Mouse (Mus musculus): ENCODE measurements around the gene Upk1b. TPM values are rescaled to one million over a fixed set of nuclear protein-coding genes. Genes with fewer than 3 reads are reported as not detected.

The Upk1b gene
- polyA plus RNA-seq, 1 experiment: 0.31 TPM

- no peaks in the 10 kb centered on the region for H3K27me3 ChIP-seq (ENCODE audit: control insufficient read depth, insufficient read depth, low read length)
- peak in 1 of 2 experiments; percentile 14 for DNase-seq
- 55% methylated on average over 15 of the region's 15 CpGs for WGBS
- no peaks in the 10 kb centered on the region for H3K4me1 ChIP-seq (ENCODE audit: control insufficient read depth, insufficient read depth, low read length)
- H3K27ac ChIP-seq (ENCODE audit: insufficient read depth, low read length): no peak overlapping the region
- H3K4me3 ChIP-seq (replicated peaks; ENCODE audit: insufficient read depth, low read depth, low read length): no peak overlapping the region
- TF ChIP-seq CTCF (IDR thresholded peaks at IDR 0.05; ENCODE audit: borderline replicate concordance, insufficient read depth, low read depth, low read length): 0 out of 2 replicates have a peak, but pooled peaks have one; percentile 1
- no peak for TF ChIP-seq POLR2A (IDR thresholded peaks at IDR 0.05; ENCODE audit: borderline replicate concordance, insufficient read depth, low read length)
Observed at GRCm38 (mm10) chr16:38729610-38730288, 70.4 kb downstream of the Upk1b start.

- Histone ChIP-seq H3K4me1 (ENCODE audit: control insufficient read depth, insufficient read depth, low read length) (peaks cover 3% of the 10 kb centered on the region; the same call in 1 of the 2 replicates), H3K27me3 (ENCODE audit: control insufficient read depth, insufficient read depth, low read length) (no peaks in the 10 kb centered on the region), H3K27ac (ENCODE audit: insufficient read depth, low read length) (no peak overlapping the region), H3K4me3 (replicated peaks; ENCODE audit: insufficient read depth, low read depth, low read length) (no peak overlapping the region)
- no peak for DNase-seq
- no peak for TF ChIP-seq CTCF (IDR thresholded peaks at IDR 0.05; ENCODE audit: borderline replicate concordance, insufficient read depth, low read depth, low read length)
- TF ChIP-seq POLR2A (IDR thresholded peaks at IDR 0.05; ENCODE audit: borderline replicate concordance, insufficient read depth, low read length): no peak
- 79% methylated on average over 6 of the region's 6 CpGs for WGBS
Observed at GRCm38 (mm10) chr16:38729139-38729538, 71.0 kb downstream of the Upk1b start.

- Histone ChIP-seq H3K27me3 (ENCODE audit: control insufficient read depth, insufficient read depth, low read length) (no peaks in the 10 kb centered on the region), H3K27ac (ENCODE audit: insufficient read depth, low read length) (no peak overlapping the region), H3K4me1 (ENCODE audit: control insufficient read depth, insufficient read depth, low read length) (peaks cover 3% of the 10 kb centered on the region; the same call in 1 of the 2 replicates), H3K4me3 (replicated peaks; ENCODE audit: insufficient read depth, low read depth, low read length) (no peak overlapping the region)
- no peak for TF ChIP-seq POLR2A (IDR thresholded peaks at IDR 0.05; ENCODE audit: borderline replicate concordance, insufficient read depth, low read length)
- no peak for TF ChIP-seq CTCF (IDR thresholded peaks at IDR 0.05; ENCODE audit: borderline replicate concordance, insufficient read depth, low read depth, low read length)
- WGBS: 92% methylated on average over 15 of the region's 15 CpGs
- DNase-seq: no peak
Observed at GRCm38 (mm10) chr16:38728576-38729132, 71.5 kb downstream of the Upk1b start.

GRCm38 (mm10) chr16:38724974-38725373, 75.2 kb downstream of the Upk1b start:
- TF ChIP-seq CTCF (IDR thresholded peaks at IDR 0.05; ENCODE audit: borderline replicate concordance, insufficient read depth, low read depth, low read length) (no peak), POLR2A (IDR thresholded peaks at IDR 0.05; ENCODE audit: borderline replicate concordance, insufficient read depth, low read length) (no peak)
- H3K27ac ChIP-seq (ENCODE audit: insufficient read depth, low read length): peak overlapping the region; percentile 5; the same call in 1 of the 2 replicates
- H3K4me1 ChIP-seq (ENCODE audit: control insufficient read depth, insufficient read depth, low read length): peaks cover 3% of the 10 kb centered on the region; the same call in 1 of the 2 replicates
- DNase-seq: no peak
- 29% methylated on average over 13 of the region's 13 CpGs for WGBS
- no peak overlapping the region for H3K4me3 ChIP-seq (replicated peaks; ENCODE audit: insufficient read depth, low read depth, low read length)
- H3K27me3 ChIP-seq (ENCODE audit: control insufficient read depth, insufficient read depth, low read length): no peaks in the 10 kb centered on the region

- TF ChIP-seq POLR2A (IDR thresholded peaks at IDR 0.05; ENCODE audit: borderline replicate concordance, insufficient read depth, low read length): no peak
- TF ChIP-seq CTCF (IDR thresholded peaks at IDR 0.05; ENCODE audit: borderline replicate concordance, insufficient read depth, low read depth, low read length): no peak
- H3K27me3 ChIP-seq (ENCODE audit: control insufficient read depth, insufficient read depth, low read length): no peaks in the 10 kb centered on the region
- no peak overlapping the region for H3K4me3 ChIP-seq (replicated peaks; ENCODE audit: insufficient read depth, low read depth, low read length)
- 11% methylated on average over 8 of the region's 8 CpGs for WGBS
- H3K4me1 ChIP-seq (ENCODE audit: control insufficient read depth, insufficient read depth, low read length): peaks cover 3% of the 10 kb centered on the region; the same call in 1 of the 2 replicates
- H3K27ac ChIP-seq (ENCODE audit: insufficient read depth, low read length): peak overlapping the region; percentile 5; the same call in 1 of the 2 replicates
- DNase-seq: peak in 1 of 2 experiments; percentile 36
Observed at GRCm38 (mm10) chr16:38724256-38724655, 75.9 kb downstream of the Upk1b start.

Other genes with a start within 250 kb of the Upk1b start
- gene Tmem39a, start 241.6 kb downstream of the Upk1b start, polyA plus RNA-seq (2012; rRNA removed): 62.9 and 63.0 TPM in 2 replicates
- 17.3 and 17.8 TPM in 2 replicates for gene Arhgap31, start 87.1 kb downstream of the Upk1b start, polyA plus RNA-seq (2012; rRNA removed)
- gene B4galt4, start 58.1 kb downstream of the Upk1b start, polyA plus RNA-seq (2012; rRNA removed): 18.0 and 19.9 TPM in 2 replicates
- not detected in 2 replicates for gene 4930435E12Rik, start 28.4 kb upstream of the Upk1b start, polyA plus RNA-seq (2012; rRNA removed)
- gene Igsf11, start 92.3 kb upstream of the Upk1b start, polyA plus RNA-seq (2012; rRNA removed): 17.4 and 20.1 TPM in 2 replicates

Measured in cerebellum, adult 2 months (tissue).